Mouse (Mus musculus): ENCODE data around the gene Tpt1. TPM values are rescaled to one million over a fixed set of nuclear protein-coding genes. Genes with fewer than 3 reads are reported as not detected.

Tpt1 gene
- polyA plus RNA-seq, 2 experiments = 702 to 1,453 TPM

GRCm38 (mm10) chr14:75883873-75884272 lies 39.0 kb downstream of the Tpt1 start:
- no peaks in the 10 kb centered on the region for H3K4me1 ChIP-seq (replicated peaks; ENCODE audit: control insufficient read depth in 2 of 2, insufficient read depth in 2 of 2, low read length in 1 of 2)
- H3K27ac ChIP-seq = no peak overlapping the region
- TF ChIP-seq EP300 (IDR thresholded peaks at IDR 0.05; ENCODE audit: low read depth) (no peak), CTCF (IDR thresholded peaks at IDR 0.05; ENCODE audit: low read depth) (no peak)
- H3K27me3 ChIP-seq (ENCODE audit: control insufficient read depth, insufficient read depth, low read length) = no peaks in the 10 kb centered on the region
- 68% methylated on average over 5 of the region's 5 CpGs for WGBS (ENCODE audit: insufficient replicate concordance)
- DNase-seq (ENCODE audit: low read depth in 3 of 3, low spot score in 3 of 3) (no peak), ATAC-seq (ENCODE audit: insufficient read depth) (no peak)
- H3K36me3 ChIP-seq (replicated peaks; ENCODE audit: control insufficient read depth, insufficient read depth, low read depth) = no peaks in the 10 kb centered on the region
- H3K4me3 ChIP-seq (ENCODE audit: insufficient read depth in 1 of 2, low read depth in 2 of 2, low read length in 2 of 2) = no peak overlapping the region
- H3K9me3 ChIP-seq (ENCODE audit: control insufficient read depth, low read length) = no peaks in the 10 kb centered on the region
- no peak overlapping the region for H3K9ac ChIP-seq (replicated peaks)
- no peak overlapping the region for H3K4me2 ChIP-seq (ENCODE audit: low read depth)

- no peaks in the 10 kb centered on the region; the same call in 1 of the 2 replicates for H3K36me3 ChIP-seq (replicated peaks; ENCODE audit: control insufficient read depth, insufficient read depth, low read depth)
- H3K27me3 ChIP-seq (ENCODE audit: control insufficient read depth, insufficient read depth, low read length) = no peaks in the 10 kb centered on the region
- H3K4me3 ChIP-seq (ENCODE audit: insufficient read depth in 1 of 2, low read depth in 2 of 2, low read length in 2 of 2) = no peak overlapping the region
- TF ChIP-seq CTCF (IDR thresholded peaks at IDR 0.05; ENCODE audit: low read depth) (no peak), EP300 (IDR thresholded peaks at IDR 0.05; ENCODE audit: low read depth) (no peak)
- H3K27ac ChIP-seq = no peak overlapping the region
- no peak for ATAC-seq (ENCODE audit: insufficient read depth)
- no peaks in the 10 kb centered on the region for H3K4me1 ChIP-seq (replicated peaks; ENCODE audit: control insufficient read depth in 2 of 2, insufficient read depth in 2 of 2, low read length in 1 of 2)
- no peak for DNase-seq (ENCODE audit: low read depth in 3 of 3, low spot score in 3 of 3)
- H3K4me2 ChIP-seq (ENCODE audit: low read depth) = no peak overlapping the region
- H3K9me3 ChIP-seq (ENCODE audit: control insufficient read depth, low read length) = no peaks in the 10 kb centered on the region
- 80% methylated on average over 9 of the region's 9 CpGs for WGBS (ENCODE audit: insufficient replicate concordance)
- H3K9ac ChIP-seq (replicated peaks) = no peak overlapping the region
These were observed 47.2 kb downstream of the Tpt1 start for GRCm38 (mm10) chr14:75892118-75892517.

Other genes with a start within 250 kb of the Tpt1 start
- gene Erich6b, start 202.8 kb upstream of the Tpt1 start, polyA plus RNA-seq (2012; rRNA removed) = not detected in 2 replicates
- gene Erich6b, start 202.8 kb upstream of the Tpt1 start, polyA plus RNA-seq (2014; fragmentation: Nextera tagmentation; extraction: Ambion mirVana) = not detected in 2 replicates
- 5.2 and 6.9 TPM in 2 replicates for gene Cog3, start 90.6 kb upstream of the Tpt1 start, polyA plus RNA-seq (2012; rRNA removed)
- gene Cog3, start 90.6 kb upstream of the Tpt1 start, polyA plus RNA-seq (2014; fragmentation: Nextera tagmentation; extraction: Ambion mirVana) = 7.3 and 7.8 TPM in 2 replicates
- 2.6 and 3.8 TPM in 2 replicates for gene Slc25a30, start 58.1 kb upstream of the Tpt1 start, polyA plus RNA-seq (2012; rRNA removed)
- 2.0 and 2.8 TPM in 2 replicates for gene Slc25a30, start 58.1 kb upstream of the Tpt1 start, polyA plus RNA-seq (2014; fragmentation: Nextera tagmentation; extraction: Ambion mirVana)
- not detected in 2 replicates for gene Kctd4, start 109.9 kb downstream of the Tpt1 start, polyA plus RNA-seq (2012; rRNA removed)
- 0.10 and 0.13 TPM in 2 replicates for gene Kctd4, start 109.9 kb downstream of the Tpt1 start, polyA plus RNA-seq (2014; fragmentation: Nextera tagmentation; extraction: Ambion mirVana)
- 5.8 and 13.1 TPM in 2 replicates for gene Gtf2f2, start 165.8 kb downstream of the Tpt1 start, polyA plus RNA-seq (2012; rRNA removed)
- 24.6 and 27.1 TPM in 2 replicates for gene Gtf2f2, start 165.8 kb downstream of the Tpt1 start, polyA plus RNA-seq (2014; fragmentation: Nextera tagmentation; extraction: Ambion mirVana)

All from liver, embryonic 14.5 days (tissue).